Mouse (Mus musculus) C2C12 (cell line): ENCODE measurements around the gene Zfyve1.
"Not testable (repeated sequence)": the region's sequence is repeated elsewhere in the genome, so short reads cannot be mapped to it uniquely, and the experiment has no call there.

Source experiments
- CEBPB ChIP-seq: IDR thresholded peaks from one replicate; pipeline ENCODE4 v1.6.1; 2011; ENCODE audit warnings: low read depth, mild to moderate bottlenecking, control low read depth, moderate library complexity
- CTCF ChIP-seq: IDR thresholded peaks from one replicate; pipeline ENCODE4 v1.5.1; 2011; ENCODE audit not compliant: control insufficient read depth, insufficient read depth, insufficient read length
- FOSL1 ChIP-seq: IDR thresholded peaks from one replicate; pipeline ENCODE4 v1.8.0; 2011; ENCODE audit warnings: mild to moderate bottlenecking, low read length; ENCODE audit not compliant: poor library complexity, insufficient read depth, severe bottlenecking
- MAX ChIP-seq: IDR thresholded peaks from one replicate; pipeline ENCODE4 v1.6.1; 2011; ENCODE audit warnings: mild to moderate bottlenecking, control low read depth
- MYOD1 ChIP-seq: IDR thresholded peaks from one replicate; pipeline ENCODE4 v1.6.1; 2011; ENCODE audit warnings: low read depth; ENCODE audit not compliant: control insufficient read depth, insufficient read length
- USF1 ChIP-seq: IDR thresholded peaks from one replicate; pipeline ENCODE4 v1.6.1; 2011; ENCODE audit warnings: low read depth, mild to moderate bottlenecking, control low read depth, moderate library complexity

DNA sequence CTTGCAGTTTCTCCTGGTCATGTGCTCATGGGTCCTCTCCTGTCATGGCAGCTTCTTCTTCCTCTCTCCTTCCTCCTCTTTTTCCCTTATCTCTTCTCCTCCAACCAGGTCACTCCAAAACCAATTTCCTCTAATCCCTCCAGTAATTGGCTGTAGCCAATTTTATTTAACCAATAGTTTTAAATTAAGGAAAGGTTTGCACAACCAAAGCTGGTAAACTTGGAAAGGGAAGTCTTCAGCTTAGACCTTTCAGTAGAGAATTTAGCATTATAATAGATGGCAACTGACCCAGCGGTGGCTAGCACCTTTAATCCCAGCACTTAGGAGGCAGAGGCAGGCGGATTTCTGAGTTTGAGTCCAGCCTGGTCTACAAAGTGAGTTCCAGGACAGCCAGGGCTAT lies 9.4 kb upstream of the Zfyve1 start:
- not testable (repeated sequence) for TF ChIP-seq CTCF, MAX, USF1, CEBPB, FOSL1, MYOD1
